ENCODE assay signal across 8 mouse cellular contexts in the genomic region with DNA sequence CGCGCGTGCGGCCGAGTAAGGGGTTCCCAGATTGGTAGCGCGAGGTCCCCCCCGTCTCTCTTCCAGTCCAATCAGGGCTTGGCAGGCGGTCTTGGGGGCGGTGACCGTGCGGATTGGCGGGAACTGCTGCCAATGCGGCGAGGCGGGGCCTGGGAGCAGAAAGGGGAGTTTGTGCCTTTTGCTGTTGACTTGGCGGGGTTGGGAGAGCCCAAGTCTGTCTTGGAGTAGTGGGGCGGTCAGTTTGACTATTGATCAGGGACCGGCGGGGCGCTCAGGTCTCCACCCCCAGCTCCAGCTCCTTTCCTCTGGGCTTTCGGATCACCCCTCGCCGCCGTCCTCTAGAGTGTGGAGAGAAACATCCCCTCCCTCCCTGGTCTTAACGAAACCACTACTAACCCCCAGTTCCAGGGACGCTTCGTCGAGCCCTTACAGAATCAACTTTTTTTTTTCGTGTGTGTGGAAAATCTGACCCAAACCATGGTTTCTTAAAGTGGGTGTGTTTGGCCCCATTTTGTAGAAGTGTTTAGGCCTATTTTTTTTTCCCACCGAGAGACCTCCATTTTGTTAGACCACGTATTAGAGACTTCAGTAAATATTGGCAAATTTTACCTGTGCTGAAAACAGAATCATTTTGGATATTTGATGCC. TPM values are rescaled to one million over a fixed set of nuclear protein-coding genes. Genes with fewer than 3 reads are reported as not detected.
DNase-seq lines count a peak whose midpoint lies in the region; ATAC-seq and TF ChIP-seq lines count a peak whose summit lies in the region.

No protein-coding gene starts in this region.

- H3K9ac ChIP-seq in hindbrain, embryonic 13.5 days, result peak overlapping the region; percentile 85

- in situ Hi-C loops in Patski (cut with MboI; ENCODE audit: low pct_unique_long_range_greater_than_20kb), result no loop called here

- H3K4me2 ChIP-seq in hindbrain, embryonic 13.5 days, result peak overlapping the region; percentile 64

- H3K4me1 ChIP-seq in hindbrain, embryonic 13.5 days (replicated peaks), result peaks cover 30% of the 10 kb centered on the region

- no peaks in the 10 kb centered on the region for H3K9me3 ChIP-seq in hindbrain, embryonic 13.5 days

- no peaks in the 10 kb centered on the region for H3K36me3 ChIP-seq in hindbrain, embryonic 13.5 days

- peak overlapping the region; percentile 99 for H3K27ac ChIP-seq in hindbrain, embryonic 13.5 days

- H3K4me3 ChIP-seq in hindbrain, embryonic 13.5 days, result peak overlapping the region; percentile 68

- H3K27me3 ChIP-seq in Patski, result no peaks in the 10 kb centered on the region
- no peaks in the 10 kb centered on the region for H3K27me3 ChIP-seq in hindbrain, embryonic 13.5 days

- WGBS in hindbrain, embryonic 13.5 days, result under 1% methylated on average over 27 of the region's 32 CpGs

- TF ChIP-seq CTCF in Patski (IDR thresholded peaks at IDR 0.05), result no peak

- ATAC-seq in Patski, result peak; percentile 89
- peak; percentile 95 for ATAC-seq in hindbrain, embryonic 13.5 days (ENCODE audit: low FRiP score)

- CTCF ChIA-PET in Patski (lab: Charles Lee), result interaction anchor here (1.6 kb wide), 1 partner anchor 12 kb away, joined by 3 read pairs; no protein-coding TSS in a partner anchor

- peak; percentile 62 for DNase-seq in Patski (ENCODE audit: low read depth, low spot score)
- DNase-seq in cerebellum, postnatal 14 days, result peak; percentile 99
- DNase-seq in frontal cortex, postnatal 14 days (ENCODE audit: low spot score in 2 of 2), result peak; percentile 96 to 97
- DNase-seq in layer of hippocampus, postnatal 36 days, result peak; percentile 98
- peak; percentile 99 for DNase-seq in lung, postnatal 36 days
- peak; percentile 98 for DNase-seq in retina, postnatal 1 day
- peak; percentile 96 to 99 for DNase-seq in urinary bladder, adult 18-20 months (ENCODE audit: low spot score in 2 of 2)

- POLR2A ChIA-PET in Patski (lab: Charles Lee), result no interaction called here

RNA-seq across cellular contexts. Expression of gene Luc7l2, which starts 1.0 kb away (rescaled TPM):
- polyA plus RNA-seq in Patski (2021), result 117 TPM
- polyA plus RNA-seq in hindbrain, embryonic 13.5 days (2015; fragmentation: Nextera tagmentation; extraction: Ambion mirVana), result 42.4 and 47.3 TPM in 2 replicates
- total RNA-seq in layer of hippocampus, postnatal 36 days (2021), result 100 to 1,000 TPM; 177 to 202 TPM

RNA-seq across cellular contexts. Expression of gene Fmc1, which starts 18.8 kb away (rescaled TPM):
- 62.6 TPM for polyA plus RNA-seq in Patski (2021)
- polyA plus RNA-seq in hindbrain, embryonic 13.5 days (2015; fragmentation: Nextera tagmentation; extraction: Ambion mirVana), result 161 and 163 TPM in 2 replicates
- total RNA-seq in layer of hippocampus, postnatal 36 days (2021), result 10 to 100 TPM; 51.5 to 59.2 TPM

Comparison
In these comparisons a context has a peak if more than half of its experiments do, and no peak if none do; other contexts are left out.
1. Peak in every context shown above with its lines: DNase-seq, ATAC-seq, H3K4me3 ChIP-seq and H3K27ac ChIP-seq.